Mouse (Mus musculus) liver, embryonic 15.5 days (tissue): Measurements from ENCODE around the gene Ivl. TPM values are rescaled to one million over a fixed set of nuclear protein-coding genes. Genes with fewer than 3 reads are reported as not detected.

Experiments used
- ATAC-seq: fragments of 200-750 bp; cut with Nextera tagmentation; 2 replicates; pipeline ENCODE4 v1.8.0; 2017; ENCODE audit warnings: moderate number of reproducible peaks, mild to moderate bottlenecking, moderate library complexity; ENCODE audit not compliant: insufficient read depth
- H3K27ac ChIP-seq: fragments of 300-500 bp; sonication (generic); replicated peaks from 2 replicates; pipeline ENCODE4 v1.5.1; 2015; ENCODE audit warnings: mild to moderate bottlenecking, inconsistent platforms
- H3K27me3 ChIP-seq: fragments of 300-500 bp; sonication (generic); 2 replicates; pipeline ENCODE4 v1.6.1; 2015; ENCODE audit warnings: mild to moderate bottlenecking, inconsistent platforms
- H3K36me3 ChIP-seq: fragments of 300-500 bp; sonication (generic); replicated peaks from 2 replicates; pipeline ENCODE4 v1.6.1; 2015; ENCODE audit warnings: moderate library complexity, mild to moderate bottlenecking, inconsistent platforms
- H3K4me1 ChIP-seq: fragments of 300-500 bp; sonication (generic); replicated peaks from 2 replicates; pipeline ENCODE4 v1.6.1; 2015; ENCODE audit warnings: inconsistent platforms
- H3K4me2 ChIP-seq: fragments of 300-500 bp; sonication (generic); 2 replicates; pipeline ENCODE4 v1.6.1; 2015; ENCODE audit warnings: moderate library complexity, mild to moderate bottlenecking, inconsistent platforms
- H3K4me3 ChIP-seq: fragments of 300-500 bp; sonication (generic); replicated peaks from 2 replicates; pipeline ENCODE4 v1.5.1; 2015; ENCODE audit warnings: mild to moderate bottlenecking, inconsistent platforms
- H3K9ac ChIP-seq: fragments of 300-500 bp; sonication (generic); 2 replicates; pipeline ENCODE4 v1.6.1; 2015; ENCODE audit warnings: moderate library complexity, mild to moderate bottlenecking, inconsistent platforms
- H3K9me3 ChIP-seq: fragments of 300-500 bp; sonication (generic); replicated peaks from 2 replicates; pipeline ENCODE4 v1.6.1; 2016; ENCODE audit warnings: inconsistent platforms
- WGBS: fragments of 180-500 bp; shearing (Covaris S2); methylation state at CpG from one replicate; pipeline ENCODE4 v1.1.7; 2015; ENCODE audit warnings: mixed read lengths; ENCODE audit not compliant: insufficient replicate concordance; 5-methylcytosine and 5-hydroxymethylcytosine counted together
- polyA plus RNA-seq: library from polyadenylated mRNA; unstranded; fragments of >200 nt; fragmentation: Nextera tagmentation; extraction: Ambion mirVana; gene quantifications from 2 replicates; pipeline ENCODE4 v1.2.1, GENCODE M21; 2015

Gene Ivl
- 0.08 TPM in 1 of 2 replicates, not detected in the other for polyA plus RNA-seq

GRCm38 (mm10) chr3:92573449-92574041, at the start of gene Ivl:
TSS of gene Ivl (minus strand) at chr3:92573735.
- Histone ChIP-seq H3K4me2 (no peak within 1 kb of the TSS), H3K36me3 (no peaks in the 10 kb centered on the region), H3K9ac (no peak within 1 kb of the TSS), H3K27ac (no peak within 1 kb of the TSS), H3K27me3 (no peaks in the 10 kb centered on the region), H3K9me3 (no peaks in the 10 kb centered on the region), H3K4me1 (no peaks in the 10 kb centered on the region), H3K4me3 (no peak within 1 kb of the TSS)
- no peak for ATAC-seq
- WGBS: 52% methylated on average over 1 of the region's 1 CpGs

DNA sequence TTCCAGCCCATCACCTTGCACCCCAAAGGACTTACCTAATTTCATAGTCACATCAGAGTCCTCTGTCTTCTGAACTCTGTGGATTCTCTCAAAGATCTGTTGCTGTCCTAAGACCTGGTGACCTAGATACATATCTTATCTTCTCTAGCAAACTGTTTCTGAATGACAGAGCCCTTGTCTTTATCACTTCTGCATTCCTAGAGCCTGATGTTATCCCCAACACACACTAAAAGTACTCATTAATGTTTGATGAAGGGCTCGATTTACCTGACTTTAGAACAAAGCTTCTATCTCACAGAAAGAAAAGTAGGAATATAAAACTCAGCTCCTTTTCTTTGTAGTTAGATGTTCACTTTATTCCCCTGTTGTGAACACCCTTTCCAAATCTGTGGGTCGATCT, 48.0 kb upstream of the Ivl start, which contains the start of gene Lce6a:
Gene Lce6a (minus strand): TSS at position 101 of the 400 bp plus-strand sequence.
- Histone ChIP-seq H3K27me3 (no peaks in the 10 kb centered on the region), H3K9ac (no peak within 1 kb of the TSS), H3K4me2 (no peak within 1 kb of the TSS), H3K36me3 (no peaks in the 10 kb centered on the region), H3K9me3 (no peaks in the 10 kb centered on the region), H3K4me3 (no peak within 1 kb of the TSS), H3K27ac (no peak within 1 kb of the TSS), H3K4me1 (no peaks in the 10 kb centered on the region)
- no peak for ATAC-seq
- 55% methylated on average over 2 of the region's 2 CpGs for WGBS

- no peaks in the 10 kb centered on the region for H3K27me3 ChIP-seq
- H3K9me3 ChIP-seq: no peaks in the 10 kb centered on the region
- no peaks in the 10 kb centered on the region for H3K36me3 ChIP-seq
- WGBS: 34% methylated on average over 1 of the region's 1 CpGs
- H3K4me3 ChIP-seq: no peak overlapping the region
- ATAC-seq: no peak
- H3K4me1 ChIP-seq: no peaks in the 10 kb centered on the region
- H3K9ac ChIP-seq: no peak overlapping the region
- no peak overlapping the region for H3K4me2 ChIP-seq
- H3K27ac ChIP-seq: no peak overlapping the region
Observed at GRCm38 (mm10) chr3:92609804-92610203, 36.3 kb upstream of the Ivl start.

GRCm38 (mm10) chr3:92607392-92607791, 33.9 kb upstream of the Ivl start, which contains the start of gene 2210017I01Rik:
TSS of gene 2210017I01Rik (minus strand) at chr3:92607492.
- Histone ChIP-seq H3K36me3 (no peaks in the 10 kb centered on the region), H3K4me1 (no peaks in the 10 kb centered on the region), H3K27ac (no peak within 1 kb of the TSS), H3K4me2 (no peak within 1 kb of the TSS), H3K9me3 (no peaks in the 10 kb centered on the region), H3K4me3 (no peak within 1 kb of the TSS), H3K27me3 (no peaks in the 10 kb centered on the region), H3K9ac (no peak within 1 kb of the TSS)
- ATAC-seq: no peak

- H3K36me3 ChIP-seq: no peaks in the 10 kb centered on the region
- no peaks in the 10 kb centered on the region for H3K4me1 ChIP-seq
- H3K27me3 ChIP-seq: no peaks in the 10 kb centered on the region
- no peak overlapping the region for H3K27ac ChIP-seq
- ATAC-seq: no peak
- no peak overlapping the region for H3K9ac ChIP-seq
- no peaks in the 10 kb centered on the region for H3K9me3 ChIP-seq
- no peak overlapping the region for H3K4me2 ChIP-seq
- WGBS: 16% methylated on average over 1 of the region's 1 CpGs
- H3K4me3 ChIP-seq: no peak overlapping the region
Observed at GRCm38 (mm10) chr3:92602169-92602568, 28.6 kb upstream of the Ivl start.

GRCm38 (mm10) chr3:92600456-92600855, 26.9 kb upstream of the Ivl start:
- no peaks in the 10 kb centered on the region for H3K27me3 ChIP-seq
- H3K4me3 ChIP-seq: no peak overlapping the region
- no peak overlapping the region for H3K27ac ChIP-seq
- H3K4me2 ChIP-seq: no peak overlapping the region
- WGBS: 41% methylated on average over 1 of the region's 1 CpGs
- ATAC-seq: no peak
- H3K36me3 ChIP-seq: no peaks in the 10 kb centered on the region
- H3K4me1 ChIP-seq: no peaks in the 10 kb centered on the region
- no peaks in the 10 kb centered on the region for H3K9me3 ChIP-seq
- no peak overlapping the region for H3K9ac ChIP-seq

GRCm38 (mm10) chr3:92599973-92600372, 26.4 kb upstream of the Ivl start:
- H3K4me2 ChIP-seq: no peak overlapping the region
- H3K27me3 ChIP-seq: no peaks in the 10 kb centered on the region
- no peaks in the 10 kb centered on the region for H3K4me1 ChIP-seq
- no peaks in the 10 kb centered on the region for H3K36me3 ChIP-seq
- ATAC-seq: no peak
- H3K4me3 ChIP-seq: no peak overlapping the region
- H3K9ac ChIP-seq: no peak overlapping the region
- no peak overlapping the region for H3K27ac ChIP-seq
- no peaks in the 10 kb centered on the region for H3K9me3 ChIP-seq

DNA sequence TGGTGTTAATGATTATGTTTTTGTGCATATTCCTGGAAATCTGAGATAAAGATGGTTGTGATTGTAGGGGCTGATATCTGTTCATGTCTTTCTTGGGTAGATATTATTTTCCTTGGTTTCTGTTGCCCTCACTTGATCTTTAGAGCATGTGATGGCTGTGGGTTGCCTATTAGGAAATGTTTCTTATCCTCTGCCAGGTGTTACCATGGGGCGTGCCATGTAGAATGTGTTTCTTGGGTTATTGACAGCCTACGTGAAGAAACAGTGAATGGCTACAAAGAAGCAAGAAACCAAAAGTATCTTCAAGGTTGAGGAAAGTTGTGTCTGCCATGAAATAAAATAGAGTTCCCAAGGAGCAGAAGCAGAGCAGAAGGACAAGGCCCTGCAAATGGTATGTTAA, 24.9 kb upstream of the Ivl start:
- no peaks in the 10 kb centered on the region for H3K4me1 ChIP-seq
- H3K27me3 ChIP-seq: no peaks in the 10 kb centered on the region
- H3K9me3 ChIP-seq: no peaks in the 10 kb centered on the region
- no peak for ATAC-seq
- WGBS: 65% methylated on average over 2 of the region's 2 CpGs
- H3K9ac ChIP-seq: no peak overlapping the region
- H3K4me3 ChIP-seq: no peak overlapping the region
- H3K27ac ChIP-seq: no peak overlapping the region
- no peaks in the 10 kb centered on the region for H3K36me3 ChIP-seq
- no peak overlapping the region for H3K4me2 ChIP-seq

DNA sequence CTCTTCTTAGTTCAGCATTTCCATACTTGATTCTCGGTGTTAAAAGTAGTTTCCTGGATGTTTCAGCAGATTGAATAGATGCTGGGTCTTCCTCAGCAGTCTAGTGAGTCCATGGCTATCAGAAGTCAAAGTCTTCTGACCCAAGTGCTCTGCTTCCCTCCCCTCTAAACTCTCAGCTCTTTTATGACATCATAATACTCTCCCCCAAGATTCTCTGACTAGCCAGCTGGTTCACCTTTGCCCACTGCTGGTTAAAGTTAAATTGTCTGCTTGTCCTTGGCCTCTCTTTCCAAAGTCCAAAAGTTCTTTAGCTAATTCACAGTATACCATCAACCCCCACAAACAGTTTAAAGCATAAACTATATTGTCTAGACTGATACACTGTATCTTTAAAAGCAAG, 15.3 kb upstream of the Ivl start, which contains the start of gene Smcp:
Gene Smcp (minus strand): TSS at position 140 of the 400 bp plus-strand sequence.
- WGBS: 38% methylated on average over 1 of the region's 1 CpGs
- no peak within 1 kb of the TSS for H3K4me2 ChIP-seq
- H3K4me1 ChIP-seq: no peaks in the 10 kb centered on the region
- no peaks in the 10 kb centered on the region for H3K27me3 ChIP-seq
- no peak within 1 kb of the TSS for H3K9ac ChIP-seq
- H3K4me3 ChIP-seq: no peak within 1 kb of the TSS
- H3K36me3 ChIP-seq: no peaks in the 10 kb centered on the region
- no peaks in the 10 kb centered on the region for H3K9me3 ChIP-seq
- H3K27ac ChIP-seq: no peak within 1 kb of the TSS
- ATAC-seq: no peak

GRCm38 (mm10) chr3:92587190-92587589, 13.7 kb upstream of the Ivl start:
- H3K27ac ChIP-seq: no peak overlapping the region
- H3K36me3 ChIP-seq: no peaks in the 10 kb centered on the region
- no peak for ATAC-seq
- no peak overlapping the region for H3K9ac ChIP-seq
- no peaks in the 10 kb centered on the region for H3K4me1 ChIP-seq
- WGBS: 62% methylated on average over 3 of the region's 3 CpGs
- H3K4me2 ChIP-seq: no peak overlapping the region
- no peaks in the 10 kb centered on the region for H3K27me3 ChIP-seq
- H3K9me3 ChIP-seq: no peaks in the 10 kb centered on the region
- H3K4me3 ChIP-seq: no peak overlapping the region

DNA sequence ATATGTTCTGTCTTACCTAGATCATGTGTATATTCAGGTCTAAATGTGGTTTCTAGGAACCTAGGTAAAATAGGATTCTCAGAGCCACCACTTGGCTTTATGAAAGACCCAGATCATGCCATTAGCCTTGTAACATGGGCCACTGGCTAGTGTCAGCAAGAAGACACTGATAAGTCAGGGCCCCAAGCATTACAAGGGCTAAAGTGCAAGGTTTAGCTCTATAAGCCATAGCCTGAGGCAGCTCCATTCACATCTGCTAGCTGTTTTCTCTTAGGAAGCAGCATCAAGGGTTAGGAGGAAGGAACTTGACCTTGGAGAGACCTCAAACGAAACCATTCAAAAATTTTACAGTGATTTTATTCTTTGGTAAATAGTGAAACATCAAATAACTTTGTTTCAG, 11.5 kb upstream of the Ivl start:
- H3K27me3 ChIP-seq: no peaks in the 10 kb centered on the region
- no peaks in the 10 kb centered on the region for H3K4me1 ChIP-seq
- H3K4me2 ChIP-seq: no peak overlapping the region
- H3K4me3 ChIP-seq: no peak overlapping the region
- no peaks in the 10 kb centered on the region for H3K36me3 ChIP-seq
- no peak overlapping the region for H3K27ac ChIP-seq
- no peak overlapping the region for H3K9ac ChIP-seq
- 48% methylated on average over 1 of the region's 1 CpGs for WGBS
- no peak for ATAC-seq
- H3K9me3 ChIP-seq: no peaks in the 10 kb centered on the region

- H3K4me2 ChIP-seq: no peak overlapping the region
- no peaks in the 10 kb centered on the region for H3K4me1 ChIP-seq
- no peak for ATAC-seq
- no peaks in the 10 kb centered on the region for H3K9me3 ChIP-seq
- no peak overlapping the region for H3K4me3 ChIP-seq
- no peak overlapping the region for H3K9ac ChIP-seq
- H3K27ac ChIP-seq: no peak overlapping the region
- H3K27me3 ChIP-seq: no peaks in the 10 kb centered on the region
- 46% methylated on average over 3 of the region's 3 CpGs for WGBS
- no peaks in the 10 kb centered on the region for H3K36me3 ChIP-seq
Observed at GRCm38 (mm10) chr3:92583164-92583826, 9.8 kb upstream of the Ivl start.
